Mouse (Mus musculus): Measurements from ENCODE around the gene Dlg1.

DNA sequence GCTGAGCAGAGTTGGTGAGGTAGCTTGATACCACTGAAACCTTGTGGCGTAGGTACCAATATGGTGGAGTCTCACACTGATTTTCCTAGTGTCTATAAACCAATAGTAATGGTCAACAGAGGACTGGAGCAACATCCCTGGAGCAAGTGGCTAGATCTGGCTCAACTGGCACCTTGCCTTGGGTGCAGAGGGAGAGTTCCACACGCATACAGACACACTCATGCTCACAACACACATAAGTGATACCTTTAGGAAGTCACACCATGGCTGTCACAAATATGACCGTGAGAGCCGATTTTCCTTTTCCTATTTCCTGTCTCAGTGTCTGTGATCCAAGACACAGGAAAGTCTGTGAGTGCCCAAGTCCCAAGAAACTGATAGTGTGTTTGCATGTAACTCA lies 212.1 kb downstream of the Dlg1 start:
- no peak for TF ChIP-seq TAL1 (IDR thresholded peaks at IDR 0.05; ENCODE audit: low read length)
- TF ChIP-seq GATA1 (IDR thresholded peaks at IDR 0.05; ENCODE audit: low read length) = no peak

Data from erythroblast, embryonic 14.5 days (primary cell).